Mouse (Mus musculus): ENCODE results near the gene Sbk1.
"Not testable (repeated sequence)": the region's sequence is repeated elsewhere in the genome, so short reads cannot be mapped to it uniquely, and the experiment has no call there.

Sbk1 gene

DNA sequence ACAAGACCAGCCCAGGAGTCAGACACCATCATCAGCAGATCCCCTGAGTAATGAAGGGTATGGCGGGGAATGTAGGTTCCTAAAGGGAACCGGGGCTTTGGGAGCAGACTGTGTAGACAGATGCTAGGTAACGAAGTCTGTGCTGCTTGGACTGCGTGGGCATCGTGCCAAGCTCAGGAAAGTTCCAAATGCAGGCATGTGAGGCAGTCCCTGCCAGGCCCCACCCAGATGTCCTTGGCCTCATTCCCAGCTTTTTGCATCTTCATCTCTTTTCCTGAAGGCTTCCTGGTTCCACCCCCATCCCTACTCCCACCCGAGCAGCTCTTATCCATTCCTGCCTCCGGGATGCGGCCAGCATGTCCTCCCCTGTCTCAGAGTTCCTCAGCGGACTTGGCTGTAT is 6.5 kb upstream of the Sbk1 start:
- no peak for DNase-seq

DNA sequence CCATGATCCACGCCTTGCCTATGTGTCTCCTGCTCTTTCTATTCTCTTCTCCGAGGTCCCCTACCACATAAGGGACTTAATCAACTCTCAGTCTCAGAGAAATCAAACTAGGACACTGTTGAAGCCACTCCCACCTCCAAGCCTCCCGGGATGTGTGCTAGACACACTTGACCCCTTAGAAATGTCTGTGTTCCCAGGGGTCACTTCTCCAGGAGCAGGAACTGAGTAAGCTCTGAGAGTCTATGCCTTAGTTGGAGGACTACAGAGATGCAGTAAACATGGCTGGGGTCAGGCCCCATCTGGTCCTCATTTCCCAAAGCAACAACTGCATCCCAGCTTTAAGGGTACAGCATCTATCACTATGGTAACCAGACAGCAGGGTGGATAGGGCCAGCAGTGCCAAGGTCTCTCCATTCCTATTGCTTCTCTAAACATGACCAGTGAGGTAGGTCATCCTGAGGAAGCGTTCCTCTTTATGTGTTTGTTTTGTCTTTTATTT is 6.0 kb upstream of the Sbk1 start:
- no peak for DNase-seq

DNA sequence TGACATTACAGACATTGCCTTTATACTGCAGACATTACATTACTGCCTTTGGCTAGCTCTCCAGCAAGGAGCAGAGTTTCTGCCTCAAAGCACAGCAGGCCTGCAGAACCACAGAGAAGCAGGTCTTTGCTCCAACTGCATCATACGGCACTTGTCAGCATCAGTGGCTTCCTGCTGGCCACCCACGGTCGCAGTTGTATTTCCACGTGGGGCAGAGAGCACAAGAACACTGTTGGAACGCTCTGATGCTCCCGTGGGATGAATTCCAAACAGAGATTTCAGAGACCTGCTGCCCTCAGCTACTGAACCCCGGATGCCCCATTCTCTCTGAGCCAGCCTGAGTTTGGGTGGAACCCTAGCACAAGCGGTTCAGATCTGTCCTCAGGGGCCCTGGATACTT is 4.8 kb upstream of the Sbk1 start:
- DNase-seq = no peak

DNA sequence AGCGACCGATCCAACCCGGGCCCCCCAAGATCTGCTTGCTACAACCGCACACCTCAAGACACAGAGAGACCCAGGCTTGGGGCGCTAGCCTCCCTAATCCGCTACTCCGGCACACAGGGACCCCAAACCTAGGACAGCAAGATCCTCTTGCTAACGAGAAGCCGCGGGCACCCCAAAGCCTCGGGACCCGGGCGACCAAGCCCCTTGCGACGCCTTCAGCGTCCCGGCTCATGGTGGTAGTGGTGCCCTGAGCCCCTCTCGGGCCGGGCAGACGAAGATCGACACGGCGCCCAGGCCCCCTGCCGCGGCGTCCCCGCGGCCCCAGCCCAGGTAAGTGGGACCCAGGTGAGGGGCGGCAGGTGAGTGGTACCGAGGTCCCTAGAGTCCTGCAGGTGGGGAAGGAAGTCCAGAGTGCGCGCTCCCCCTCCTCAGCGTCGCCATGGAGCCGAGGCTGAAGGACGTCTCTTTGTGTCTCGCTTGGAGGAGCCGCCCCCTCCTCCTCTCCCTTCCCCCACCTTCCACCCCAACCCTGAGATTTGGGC is 422 bp downstream of the Sbk1 start:
- peak; percentile 32 to 58 for DNase-seq

DNA sequence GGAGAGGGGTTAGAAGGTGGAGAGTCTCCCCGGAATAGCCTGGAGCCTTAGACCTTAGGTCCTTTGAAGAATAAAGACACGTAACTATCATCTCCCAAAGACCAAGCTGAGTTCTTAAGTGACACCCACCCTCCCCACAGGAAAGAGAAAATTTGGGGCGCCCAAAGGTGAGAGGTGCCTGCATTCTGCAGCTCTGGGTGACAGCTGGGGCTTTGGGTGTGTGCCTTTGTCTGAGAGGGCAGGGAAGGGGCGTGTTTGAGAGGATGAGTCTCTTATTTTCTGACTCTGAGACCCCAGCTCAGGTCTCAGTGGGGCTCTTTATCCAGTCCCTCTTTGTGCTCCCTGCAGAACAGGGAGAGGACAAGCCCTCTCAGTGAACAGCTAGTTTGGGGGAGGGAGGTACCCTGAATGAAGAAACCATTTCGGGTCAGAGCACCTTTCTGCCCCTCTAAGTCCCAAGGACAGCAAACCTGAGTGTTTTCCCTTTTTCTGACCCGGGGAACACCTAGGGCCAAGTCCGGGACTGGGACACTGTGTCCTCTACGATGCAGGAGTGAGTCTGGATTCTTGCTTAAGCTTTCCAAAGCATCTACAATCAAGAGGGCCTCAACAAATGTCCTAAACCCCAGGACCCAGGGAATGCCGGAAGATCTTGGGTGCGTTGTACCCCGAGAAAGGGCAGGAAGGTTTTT is 1.1 kb downstream of the Sbk1 start:
- peak in 1 of 2 experiments; percentile 39 for DNase-seq

DNA sequence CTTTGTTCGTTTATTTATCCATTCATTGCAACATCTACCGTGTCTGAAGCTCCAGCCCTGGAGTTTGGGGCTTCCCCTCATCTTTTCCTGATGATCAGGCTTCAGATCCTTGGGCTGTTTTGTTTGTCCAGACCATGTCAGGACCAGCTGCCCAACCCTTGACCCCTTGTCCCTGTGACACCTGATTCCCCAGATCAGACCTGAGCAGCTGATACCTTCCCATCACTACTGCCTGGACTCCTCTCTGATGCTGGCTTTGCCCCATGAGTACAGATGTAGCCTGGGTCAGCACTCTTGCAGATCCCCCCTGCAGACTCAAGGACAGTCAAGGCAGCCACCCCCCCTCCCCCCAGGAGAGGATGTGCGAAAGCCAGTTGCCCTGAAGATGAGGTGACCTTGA is 1.7 kb downstream of the Sbk1 start:
- no peak for DNase-seq

DNA sequence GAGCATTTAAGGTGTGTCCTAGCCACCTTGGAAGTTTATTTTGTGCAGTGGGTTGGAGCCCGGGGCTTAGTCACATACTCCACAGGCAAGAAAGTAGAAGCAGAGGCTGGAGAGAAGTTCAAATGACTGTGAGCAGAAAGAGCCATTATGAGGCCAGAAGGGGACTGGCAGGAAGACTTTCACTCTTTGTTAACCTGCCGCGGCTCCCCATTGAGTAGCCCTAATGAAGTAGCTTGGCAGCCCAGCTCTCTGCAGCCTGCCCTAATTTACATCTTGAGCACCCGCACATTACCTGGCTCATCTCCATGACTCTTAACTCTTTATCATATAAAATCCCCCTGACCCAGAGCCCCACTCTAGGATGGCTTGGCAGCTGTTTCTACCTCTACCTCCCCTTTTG is 2.2 kb downstream of the Sbk1 start:
- no peak for DNase-seq

DNA sequence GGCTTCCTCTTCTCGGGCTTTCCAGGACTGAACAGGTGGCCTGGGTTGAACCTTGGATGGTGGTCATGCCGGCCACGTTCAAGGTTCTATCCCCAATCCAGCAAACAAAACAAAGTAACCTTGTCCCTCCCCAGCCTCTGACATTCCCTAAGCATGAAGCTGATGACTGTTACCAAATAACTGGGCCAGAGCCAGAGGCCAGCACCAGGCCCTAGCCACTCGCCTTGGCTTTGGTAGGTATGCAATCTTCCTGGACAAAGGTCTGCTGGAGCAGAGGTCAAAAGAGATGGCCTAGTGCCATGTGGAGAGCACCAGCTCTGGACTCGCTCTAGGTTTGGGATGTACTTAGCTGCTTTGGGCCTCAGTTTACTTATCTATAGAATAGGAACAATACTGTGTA is 3.3 kb downstream of the Sbk1 start:
- DNase-seq = no peak

DNA sequence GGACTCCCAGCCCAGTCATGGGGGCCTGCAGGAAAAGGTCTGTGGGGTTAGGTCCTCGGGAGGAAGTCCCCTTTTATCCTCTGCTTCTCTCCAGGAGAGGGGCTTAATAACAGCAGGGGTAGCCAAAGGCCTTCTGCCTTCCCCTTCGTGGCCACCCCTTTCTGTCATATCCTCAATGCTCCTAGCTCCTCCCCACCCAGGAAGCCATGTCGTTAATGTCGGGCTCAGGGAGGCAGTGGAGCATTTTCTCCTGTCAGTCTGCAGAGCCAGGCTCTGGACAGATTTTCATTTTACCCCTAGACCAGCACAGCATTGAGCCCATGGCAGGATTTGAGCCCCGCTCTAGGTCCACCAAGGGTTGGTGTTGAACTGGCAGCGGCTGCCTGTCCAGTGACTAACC is 3.9 kb downstream of the Sbk1 start:
- DNase-seq = no peak

DNA sequence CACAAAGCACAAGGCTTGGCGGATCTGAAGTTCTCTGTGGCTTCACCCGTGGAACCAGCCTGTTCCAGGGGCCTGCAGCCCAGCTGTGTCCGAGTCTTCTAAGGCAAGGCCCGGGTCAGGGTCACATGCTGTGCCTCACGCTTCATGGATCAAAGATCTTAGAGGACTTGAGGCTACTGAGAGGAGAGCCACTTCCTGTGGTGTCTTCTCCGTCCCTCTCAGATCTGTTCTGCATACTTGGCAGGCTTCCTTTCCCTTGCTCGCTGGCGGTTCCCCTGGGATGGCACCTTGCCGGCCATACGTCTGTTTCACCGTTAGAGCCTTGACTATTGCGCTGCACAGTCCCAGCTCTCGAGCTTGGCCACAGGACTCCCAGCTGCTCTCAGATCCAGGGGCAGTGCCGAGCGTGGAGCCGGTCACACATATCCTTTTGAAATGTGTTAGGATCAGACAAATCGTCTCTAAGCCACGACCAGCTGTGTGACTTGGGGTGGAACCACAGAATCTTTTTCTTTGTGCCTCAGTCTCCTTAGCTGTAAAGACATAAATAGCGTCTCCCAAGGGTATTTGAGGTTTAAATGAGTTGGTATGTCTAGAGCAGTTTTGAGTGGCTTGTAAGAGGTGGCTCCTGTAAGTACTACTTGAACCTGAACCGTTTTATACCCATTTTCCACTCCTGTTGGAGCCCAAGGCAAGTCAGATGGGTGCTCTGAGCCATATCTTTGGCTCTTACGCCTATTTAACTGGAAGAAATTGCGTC is 5.3 kb downstream of the Sbk1 start:
- DNase-seq = no peak

DNA sequence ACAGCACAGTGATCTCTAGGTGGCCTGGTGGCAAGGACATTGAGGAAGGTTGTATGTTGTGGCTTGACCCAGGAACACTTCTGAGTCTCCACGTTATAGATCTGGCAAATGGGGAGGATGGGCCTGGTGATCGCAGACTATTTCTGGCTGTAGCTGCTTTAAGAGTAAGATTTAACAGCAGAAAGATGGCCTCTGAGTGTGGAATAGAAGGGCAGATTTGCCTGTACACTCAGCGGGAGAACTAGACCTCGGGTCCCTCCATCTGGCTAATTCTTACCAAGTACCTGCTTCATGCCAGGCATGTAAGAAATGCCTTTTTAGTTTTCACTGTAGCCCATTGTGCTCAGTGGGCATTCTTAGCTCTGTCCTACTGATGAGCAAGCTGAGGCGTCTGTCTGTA is 6.4 kb downstream of the Sbk1 start:
- DNase-seq = no peak

DNA sequence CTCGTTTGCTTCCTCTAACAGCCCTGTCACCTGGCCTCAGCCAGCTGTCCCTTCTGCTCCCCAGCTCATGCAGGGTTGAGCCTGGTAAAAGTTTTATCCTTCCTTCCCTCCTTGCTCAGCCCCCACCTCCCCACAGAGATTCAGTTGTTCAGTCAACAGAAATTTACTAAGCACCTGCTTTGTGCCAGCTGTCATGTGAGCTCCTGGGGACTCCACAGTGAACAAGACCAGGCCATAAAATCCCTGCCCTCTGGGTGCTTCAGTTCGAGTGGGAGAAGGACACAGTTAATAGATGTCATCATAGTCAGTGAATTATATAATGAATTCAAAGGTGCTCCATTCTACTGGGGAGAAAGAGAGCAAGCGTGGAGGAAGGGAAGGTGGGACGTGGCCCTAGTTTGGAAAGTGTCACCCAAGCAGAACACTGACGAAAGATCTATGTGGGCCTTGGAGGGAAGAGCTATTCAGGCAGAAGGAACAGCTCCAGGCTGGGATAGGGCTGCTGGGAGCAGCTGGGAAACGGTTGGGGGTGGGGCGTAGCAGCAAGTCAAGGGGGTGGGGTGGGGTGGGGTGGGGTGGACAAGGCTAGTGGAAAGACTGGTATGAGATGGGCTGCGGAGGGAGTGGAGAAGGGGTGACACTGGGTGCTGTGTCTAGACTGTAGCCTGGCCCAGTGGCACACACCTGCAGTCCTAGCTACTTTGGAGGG is 7.5 kb downstream of the Sbk1 start:
- DNase-seq = no peak

DNA sequence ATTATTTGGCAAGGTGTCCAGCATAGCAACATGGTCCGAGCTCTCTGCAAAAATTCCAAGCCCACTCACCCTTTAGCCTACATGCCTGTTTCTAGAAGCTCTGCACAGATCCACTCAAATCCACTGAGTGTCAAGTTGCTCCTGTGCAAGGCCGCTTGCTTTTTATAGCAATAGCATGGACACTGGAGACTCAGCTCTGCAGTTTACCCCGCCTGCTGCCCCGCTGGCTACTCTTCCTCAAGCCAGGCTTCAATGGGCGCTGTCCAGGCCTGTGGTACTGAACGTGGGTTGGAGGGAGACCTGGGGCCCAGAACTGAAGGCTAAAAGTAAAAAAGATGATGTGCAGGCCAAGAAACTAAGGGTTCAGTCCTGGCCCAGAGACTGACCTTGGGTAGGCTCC is 8.3 kb downstream of the Sbk1 start:
- no peak for DNase-seq

DNA sequence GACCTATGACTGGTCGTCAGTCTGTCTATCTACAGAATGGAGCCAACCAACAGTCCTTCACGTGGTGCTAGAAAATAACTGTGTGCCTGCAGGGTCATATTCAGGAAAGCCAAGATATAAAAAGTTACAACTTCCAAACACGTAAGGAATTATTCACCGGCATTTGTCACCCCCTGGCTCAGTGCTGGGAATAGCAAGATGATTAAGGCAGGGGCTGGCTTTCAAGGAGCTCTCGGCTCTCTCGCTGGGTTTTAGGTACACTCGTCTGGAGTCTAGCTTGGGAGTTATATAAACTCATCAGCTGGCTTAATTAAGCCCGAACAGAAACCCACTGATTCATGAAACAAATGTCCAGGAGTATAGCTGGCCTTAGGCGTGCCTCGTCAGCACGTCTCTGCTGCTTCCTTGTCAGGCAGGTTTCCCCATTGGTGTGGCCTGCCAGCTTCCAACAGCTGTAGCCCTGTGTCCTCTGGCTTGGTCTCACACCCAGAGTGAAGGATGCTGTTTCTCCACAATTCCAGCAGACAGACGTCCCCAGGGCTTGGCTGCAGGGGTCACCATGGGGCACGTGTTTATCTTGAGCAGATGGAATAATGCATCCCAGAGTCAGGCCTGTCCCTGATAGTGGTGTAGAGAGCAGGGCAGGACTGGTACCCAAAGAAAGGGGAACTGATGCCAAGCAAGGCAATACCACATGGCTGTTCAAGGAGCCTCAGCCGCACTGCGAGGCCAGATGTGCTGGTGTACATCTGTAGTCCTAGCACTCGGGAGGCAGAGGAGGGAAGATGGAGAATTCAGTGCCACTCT is 9.7 kb downstream of the Sbk1 start:
- no peak for DNase-seq

DNA sequence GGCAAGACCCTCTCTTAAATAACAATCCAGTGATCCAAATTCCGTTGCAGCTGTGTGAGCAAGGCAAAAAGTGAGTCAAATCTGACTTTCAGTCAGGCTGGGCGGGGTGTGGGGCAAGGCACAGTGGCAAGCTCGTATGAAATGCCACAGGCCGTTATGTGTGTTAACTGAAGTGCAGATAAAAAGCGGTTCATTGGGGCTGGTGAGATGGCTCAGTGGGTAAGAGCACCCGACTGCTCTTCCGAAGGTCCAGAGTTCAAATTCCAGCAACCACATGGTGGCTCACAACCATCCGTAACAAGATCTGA is 10.2 kb downstream of the Sbk1 start:
- not testable (repeated sequence) for DNase-seq

DNA sequence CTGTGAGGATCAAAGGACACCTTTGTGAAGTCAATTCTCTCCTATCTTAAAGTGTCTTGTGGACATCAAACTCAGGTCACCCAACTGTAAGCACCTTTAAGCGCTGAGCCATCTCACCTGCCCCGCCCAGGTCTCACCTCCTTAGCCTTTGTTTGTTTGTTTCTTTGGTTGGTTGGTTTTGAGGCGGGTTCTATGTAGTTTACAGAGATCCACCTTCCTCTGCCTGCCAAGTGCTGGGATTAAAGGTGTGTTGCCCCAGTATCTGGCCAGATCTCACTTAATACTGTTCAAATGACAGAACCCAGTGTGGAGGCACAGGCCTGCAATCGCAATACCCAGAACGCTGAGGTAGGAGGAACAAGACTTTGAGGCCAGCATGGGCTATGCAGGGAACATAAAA is 11.6 kb downstream of the Sbk1 start:
- DNase-seq = no peak

DNA sequence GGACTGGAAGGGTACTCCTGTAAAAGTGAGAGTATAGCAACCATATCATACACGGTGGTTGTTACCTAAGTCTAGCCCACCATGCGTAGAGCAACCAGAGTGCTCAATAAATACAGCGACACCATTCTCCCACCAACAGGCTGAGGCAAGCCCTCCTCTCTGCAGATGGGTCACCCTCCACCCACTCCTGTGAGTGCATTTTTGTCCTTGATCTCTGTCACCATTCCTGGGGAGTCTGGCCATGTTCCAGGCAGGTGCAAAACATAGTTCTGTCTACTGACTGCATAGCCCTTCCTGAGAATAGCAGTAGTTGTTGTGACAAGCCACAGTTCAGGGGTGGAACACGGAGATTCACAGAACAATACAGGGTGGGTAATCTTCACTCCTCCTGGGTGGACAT is 12.0 kb downstream of the Sbk1 start:
- DNase-seq = no peak

DNA sequence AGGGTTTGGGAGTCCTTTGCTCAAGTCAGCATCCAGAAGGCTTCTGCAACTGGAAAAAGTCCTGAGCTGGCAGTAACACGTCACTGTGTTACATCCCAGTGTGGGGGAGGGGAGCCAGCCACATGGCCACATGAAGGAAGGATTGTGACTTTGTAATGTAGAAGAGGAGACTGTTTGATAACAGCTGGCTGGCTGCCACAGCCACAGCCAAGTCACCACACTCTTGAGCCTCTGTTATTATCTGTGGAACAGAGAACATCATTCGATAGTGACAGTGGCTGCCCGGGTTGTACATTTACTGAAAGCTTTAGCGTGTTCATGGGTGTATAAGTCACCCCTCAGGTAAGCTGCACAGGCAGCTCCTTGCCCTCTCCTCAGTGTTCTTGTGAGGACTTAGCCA is 12.4 kb downstream of the Sbk1 start:
- peak in 1 of 2 experiments; percentile 60 for DNase-seq

DNA sequence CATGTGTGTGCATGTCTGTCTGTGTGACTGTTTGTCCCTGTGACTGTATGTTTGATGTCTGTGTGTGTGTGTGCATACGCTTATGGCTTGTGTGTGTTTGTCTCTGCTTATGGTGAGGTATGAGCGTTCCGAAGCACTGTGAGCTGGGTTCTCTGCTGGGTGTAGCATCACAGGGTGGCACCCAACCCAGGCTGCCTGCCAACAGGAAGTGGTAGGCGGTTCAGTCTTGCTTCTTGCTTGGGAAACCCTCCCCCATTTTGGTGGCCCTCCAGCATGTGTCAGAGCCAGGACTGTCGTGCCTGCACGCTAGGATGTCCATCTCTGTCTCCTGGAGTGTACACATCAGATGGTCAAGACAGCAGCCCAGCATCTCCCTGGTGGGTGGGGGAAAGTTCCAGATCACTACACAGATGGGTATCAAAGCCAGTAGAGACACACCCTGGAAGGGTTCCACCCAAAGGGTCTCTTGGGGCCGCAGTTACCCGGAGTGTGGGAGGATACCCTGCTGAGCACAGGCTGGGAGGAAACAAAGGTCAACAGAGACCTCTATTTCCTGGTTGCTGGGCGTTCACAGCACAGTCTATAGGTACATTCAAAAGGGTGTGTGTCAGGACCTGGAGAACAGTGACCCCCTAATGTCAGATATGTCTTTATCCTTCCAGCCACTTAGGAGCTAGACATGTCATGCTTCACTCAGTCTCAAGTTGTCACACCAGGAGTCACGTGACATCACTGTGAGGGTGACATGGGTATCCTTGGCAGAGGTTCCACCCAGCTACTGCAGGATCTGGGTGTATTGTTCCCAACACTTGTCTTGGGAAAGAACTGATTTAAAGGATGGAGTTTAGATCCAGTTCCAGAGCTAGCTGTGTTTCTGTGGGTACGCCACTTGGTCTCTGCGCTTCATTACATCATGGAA is 13.1 kb downstream of the Sbk1 start:
- DNase-seq = peak; percentile 80 to 87

DNA sequence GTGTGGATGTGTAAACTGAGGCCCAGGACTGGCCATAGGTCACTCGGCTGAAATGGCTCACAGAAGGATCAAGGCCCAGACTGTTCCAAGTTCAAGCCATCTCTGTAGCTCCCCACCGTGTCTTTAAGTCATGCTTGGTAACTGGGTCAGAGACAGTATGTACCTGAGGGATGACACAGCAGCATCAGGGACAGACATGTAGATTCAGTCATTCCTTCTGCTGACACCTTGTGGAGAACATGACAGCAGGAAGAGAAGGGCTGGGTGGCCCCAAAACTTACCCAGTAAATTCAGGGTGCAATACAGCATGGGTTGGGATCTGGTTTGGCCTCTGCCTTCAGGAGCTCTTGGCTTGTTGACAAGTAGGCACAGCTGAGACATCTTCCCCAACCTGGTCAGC is 13.9 kb downstream of the Sbk1 start:
- peak in 1 of 2 experiments; percentile 26 for DNase-seq

DNA sequence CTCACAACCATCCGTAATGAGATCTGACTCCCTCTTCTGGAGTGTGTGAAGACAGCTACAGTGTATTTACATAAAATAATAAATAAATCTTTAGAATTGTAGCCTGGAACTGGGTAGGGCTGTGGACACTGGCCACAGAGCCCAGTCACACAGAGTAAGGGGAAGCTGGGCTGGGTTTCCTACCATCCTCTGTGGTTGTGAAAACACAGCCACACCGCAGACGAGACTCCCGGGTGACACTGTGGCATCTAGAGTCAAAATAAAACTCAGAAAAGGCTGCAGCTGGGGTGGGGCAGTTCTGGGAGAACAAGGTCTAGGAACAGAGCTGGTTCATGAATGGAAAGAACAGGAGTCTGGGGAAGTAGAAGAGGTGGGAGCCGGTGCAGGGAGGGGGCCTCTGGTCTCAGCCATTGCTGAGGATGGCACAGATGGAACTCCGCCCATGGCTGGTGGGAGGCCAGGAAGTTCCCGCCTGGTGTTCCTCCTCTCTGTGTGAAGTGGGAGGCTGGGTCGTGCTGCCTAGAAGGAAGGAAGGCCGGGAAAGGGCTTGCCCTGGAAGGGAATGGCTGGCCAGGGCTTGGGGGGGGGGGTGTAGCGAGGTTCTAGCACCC is 15.2 kb downstream of the Sbk1 start:
- no peak for DNase-seq

All from thymus, adult 18-20 months (tissue).